Mouse (Mus musculus) macrophage (primary cell): Measurements from ENCODE around the gene Bbs4. TPM values are rescaled to one million over a fixed set of nuclear protein-coding genes. Genes with fewer than 3 reads are reported as not detected.

Source experiments
- H3K27ac ChIP-seq: fragments of 350-480 bp; formaldehyde crosslinking; 2 replicates; pipeline ENCODE4 v1.9.0; 2021
- H3K36me3 ChIP-seq: fragments of 350-480 bp; formaldehyde crosslinking; 2 replicates; pipeline ENCODE4 v1.9.0; 2021; ENCODE audit errors: inconsistent target
- H3K4me3 ChIP-seq: fragments of 350-480 bp; formaldehyde crosslinking; 2 replicates; pipeline ENCODE4 v1.9.0; 2021; ENCODE audit errors: inconsistent target
- H3K79me2 ChIP-seq: fragments of 350-480 bp; formaldehyde crosslinking; 2 replicates; pipeline ENCODE4 v1.9.0; 2021; ENCODE audit errors: inconsistent target
- WGBS: methylation state at CpG from one replicate; pipeline ENCODE4 v1.1.7; 2026; ENCODE audit warnings: inconsistent platforms; ENCODE audit not compliant: missing documents; 5-methylcytosine and 5-hydroxymethylcytosine counted together
- polyA plus RNA-seq: library from polyadenylated mRNA; stranded (reverse); fragments of 250-400 nt; gene quantifications from 3 replicates; pipeline ENCODE4 v1.2.4, GENCODE M21; 2018; ENCODE audit warnings: inconsistent platforms

Bbs4 gene
- polyA plus RNA-seq, 1 experiment from 2014 or later, result 6.2 TPM

GRCm38 (mm10) chr9:59336539-59336938, 16.8 kb downstream of the Bbs4 start:
- WGBS, result 81% methylated on average over 3 of the region's 3 CpGs
- H3K27ac ChIP-seq, result no peak overlapping the region
- no peak overlapping the region for H3K4me3 ChIP-seq
- H3K36me3 ChIP-seq, result peaks cover 2% of the 10 kb centered on the region
- no peaks in the 10 kb centered on the region for H3K79me2 ChIP-seq

GRCm38 (mm10) chr9:59330055-59330454, 23.3 kb downstream of the Bbs4 start:
- Histone ChIP-seq H3K27ac (no peak overlapping the region), H3K36me3 (peaks cover 9% of the 10 kb centered on the region), H3K79me2 (no peaks in the 10 kb centered on the region), H3K4me3 (no peak overlapping the region)
- WGBS, result 53% methylated on average over 5 of the region's 5 CpGs

DNA sequence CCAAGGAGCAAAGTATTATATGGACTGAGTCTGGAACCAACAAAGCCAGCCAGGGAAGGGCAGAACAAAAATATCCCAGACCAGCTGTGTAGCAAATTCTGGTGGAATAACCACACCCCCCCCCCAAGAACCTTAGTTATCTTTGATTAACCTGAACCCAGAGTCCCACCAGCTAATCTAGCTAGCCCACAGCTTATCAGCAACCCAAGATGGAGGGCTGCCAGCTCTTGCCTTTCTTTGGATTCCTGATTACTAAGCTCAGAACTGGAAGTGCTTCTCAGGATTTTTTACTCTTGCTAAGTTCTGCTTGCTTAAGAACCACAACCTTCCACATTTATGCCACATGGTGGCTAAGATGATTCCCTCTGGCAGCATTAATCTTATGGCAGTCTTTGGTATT, 29.0 kb downstream of the Bbs4 start:
- H3K36me3 ChIP-seq, result peaks cover 30% of the 10 kb centered on the region; the same call in 1 of the 2 replicates
- H3K79me2 ChIP-seq, result no peaks in the 10 kb centered on the region
- no peak overlapping the region for H3K27ac ChIP-seq
- H3K4me3 ChIP-seq, result no peak overlapping the region

DNA sequence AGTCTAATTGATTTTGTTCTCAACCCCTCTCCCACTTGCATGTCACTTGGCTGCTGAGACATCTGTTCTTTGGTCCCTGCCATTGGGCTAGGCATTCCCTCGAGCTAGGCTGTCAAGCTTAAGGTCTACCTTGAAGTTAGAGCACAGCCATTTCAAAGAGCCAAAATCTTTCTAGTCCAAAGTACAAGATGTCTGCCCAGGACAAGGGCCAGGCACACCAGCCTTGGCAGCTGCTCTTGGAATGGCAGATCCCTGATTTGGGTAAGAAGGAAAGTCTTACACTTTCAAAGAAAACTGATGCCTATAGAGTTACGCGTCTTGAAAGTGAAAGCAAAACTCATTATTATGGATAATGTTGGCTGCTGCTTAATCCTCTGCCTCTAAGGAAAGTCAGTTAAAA, 37.1 kb downstream of the Bbs4 start:
- Histone ChIP-seq H3K4me3 (no peak overlapping the region), H3K79me2 (no peaks in the 10 kb centered on the region), H3K27ac (no peak overlapping the region), H3K36me3 (peaks cover 25% of the 10 kb centered on the region; the same call in 1 of the 2 replicates)
- 80% methylated on average over 3 of the region's 3 CpGs for WGBS

- H3K27ac ChIP-seq, result no peak overlapping the region
- H3K36me3 ChIP-seq, result peaks cover 32% of the 10 kb centered on the region; the same call in 1 of the 2 replicates
- H3K79me2 ChIP-seq, result no peaks in the 10 kb centered on the region
- WGBS, result 85% methylated on average over 3 of the region's 3 CpGs
- no peak overlapping the region for H3K4me3 ChIP-seq
Measured at GRCm38 (mm10) chr9:59311284-59311670, 42.0 kb downstream of the Bbs4 start.

GRCm38 (mm10) chr9:59310582-59311283, 42.6 kb downstream of the Bbs4 start:
- Histone ChIP-seq H3K79me2 (no peaks in the 10 kb centered on the region), H3K27ac (no peak overlapping the region), H3K36me3 (peaks cover 32% of the 10 kb centered on the region; the same call in 1 of the 2 replicates), H3K4me3 (no peak overlapping the region)
- WGBS, result 95% methylated on average over 8 of the region's 8 CpGs

DNA sequence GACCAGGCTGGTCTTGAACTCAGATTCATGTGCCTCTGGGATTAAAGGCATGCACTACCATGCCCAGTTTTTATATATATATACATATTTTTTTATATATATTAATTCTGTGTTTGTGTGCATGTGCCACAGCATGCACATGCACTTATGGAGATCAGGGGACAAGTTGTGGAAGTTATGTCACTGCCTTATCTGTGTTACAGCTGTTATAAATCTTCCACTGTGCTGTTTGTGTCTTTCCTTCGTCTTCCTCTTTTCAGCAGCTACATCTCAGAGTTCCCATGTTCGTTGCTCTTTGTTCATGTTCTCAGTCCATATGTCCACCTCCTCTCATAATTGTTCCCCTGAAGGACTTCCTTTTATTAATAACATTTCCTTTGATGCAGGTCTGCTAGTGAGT, 45.4 kb downstream of the Bbs4 start:
- no peak overlapping the region for H3K27ac ChIP-seq
- H3K36me3 ChIP-seq, result peaks cover 19% of the 10 kb centered on the region; the same call in 1 of the 2 replicates
- 88% methylated on average over 2 of the region's 2 CpGs for WGBS
- H3K4me3 ChIP-seq, result no peak overlapping the region
- H3K79me2 ChIP-seq, result no peaks in the 10 kb centered on the region

DNA sequence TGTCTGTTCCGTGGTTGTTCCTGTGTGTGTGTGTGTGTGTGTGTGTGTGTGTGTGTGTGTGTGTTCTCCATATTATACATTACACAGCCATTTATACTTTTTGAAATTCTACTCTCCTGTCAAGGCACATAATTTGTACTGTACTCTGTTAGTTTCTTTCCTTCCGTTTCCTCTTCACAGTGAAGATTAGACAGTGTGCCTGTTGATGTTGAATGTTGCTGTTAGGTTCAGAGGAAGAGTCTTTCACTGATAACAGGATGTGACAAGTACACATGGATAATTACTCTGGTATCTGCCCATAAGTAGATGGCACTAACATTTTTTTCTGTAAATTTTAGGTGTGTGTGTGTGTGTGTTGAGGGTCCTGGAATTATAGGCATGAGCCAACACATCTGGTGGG, 56.9 kb downstream of the Bbs4 start:
- H3K4me3 ChIP-seq, result no peak overlapping the region
- H3K27ac ChIP-seq, result no peak overlapping the region
- H3K36me3 ChIP-seq, result peaks cover 6% of the 10 kb centered on the region
- WGBS, result 90% methylated on average over 1 of the region's 2 CpGs
- peaks cover 10% of the 10 kb centered on the region for H3K79me2 ChIP-seq

- Histone ChIP-seq H3K4me3 (peak overlapping the region; percentile 69), H3K79me2 (peaks cover 10% of the 10 kb centered on the region), H3K27ac (peak overlapping the region; percentile 40), H3K36me3 (no peaks in the 10 kb centered on the region)
- WGBS, result 40% methylated on average over 1 of the region's 3 CpGs
Measured at GRCm38 (mm10) chr9:59292493-59292875, 60.8 kb downstream of the Bbs4 start.

GRCm38 (mm10) chr9:59291688-59292492, 61.4 kb downstream of the Bbs4 start:
- peak overlapping the region; percentile 40 for H3K27ac ChIP-seq
- peak overlapping the region; percentile 69 for H3K4me3 ChIP-seq
- WGBS, result under 1% methylated on average over 49 of the region's 50 CpGs
- no peaks in the 10 kb centered on the region for H3K36me3 ChIP-seq
- H3K79me2 ChIP-seq, result peaks cover 10% of the 10 kb centered on the region

- Histone ChIP-seq H3K4me3 (peak within 1 kb of the TSS; percentile 69), H3K36me3 (no peaks in the 10 kb centered on the region), H3K27ac (peak within 1 kb of the TSS; percentile 40), H3K79me2 (peaks cover 10% of the 10 kb centered on the region)
- WGBS, result 1% methylated on average over 51 of the region's 58 CpGs
Measured at GRCm38 (mm10) chr9:59290957-59291687, 62.2 kb downstream of the Bbs4 start, which contains the start of gene Adpgk. Gene Adpgk (plus strand): TSS chr9:59291558.

DNA sequence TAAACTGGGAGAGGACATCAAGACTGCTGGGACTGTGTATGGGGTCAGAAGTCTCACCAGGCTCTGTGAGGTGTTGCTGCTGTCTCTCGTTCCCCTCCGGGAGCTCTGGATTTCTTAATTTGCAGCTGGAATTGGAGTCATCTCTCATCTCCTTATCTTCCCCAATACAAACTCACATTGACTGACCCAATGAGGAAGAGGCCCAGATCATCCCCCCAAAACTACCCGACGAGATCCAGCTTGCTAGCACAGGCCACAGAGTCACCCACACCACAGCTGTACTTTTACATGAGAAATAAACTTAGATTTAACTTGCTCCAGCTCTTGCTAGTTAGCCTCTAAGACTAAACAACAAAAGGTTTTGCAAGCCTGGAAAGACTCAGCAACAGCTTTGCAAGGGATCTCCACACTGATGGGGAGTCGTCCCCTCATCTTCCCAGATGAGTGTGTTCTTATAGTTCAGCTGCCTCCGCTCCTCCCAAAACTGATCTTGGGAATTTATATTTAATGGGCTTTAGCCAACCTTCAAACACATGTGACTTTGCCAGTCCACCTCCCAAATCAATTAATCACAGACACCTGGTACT, 63.7 kb downstream of the Bbs4 start:
- no peak overlapping the region for H3K4me3 ChIP-seq
- peaks cover 10% of the 10 kb centered on the region for H3K79me2 ChIP-seq
- H3K36me3 ChIP-seq, result no peaks in the 10 kb centered on the region
- 72% methylated on average over 6 of the region's 6 CpGs for WGBS
- no peak overlapping the region for H3K27ac ChIP-seq

GRCm38 (mm10) chr9:59288685-59289410, 64.5 kb downstream of the Bbs4 start:
- Histone ChIP-seq H3K27ac (no peak overlapping the region), H3K36me3 (no peaks in the 10 kb centered on the region), H3K79me2 (peaks cover 10% of the 10 kb centered on the region), H3K4me3 (no peak overlapping the region)
- 78% methylated on average over 3 of the region's 3 CpGs for WGBS

DNA sequence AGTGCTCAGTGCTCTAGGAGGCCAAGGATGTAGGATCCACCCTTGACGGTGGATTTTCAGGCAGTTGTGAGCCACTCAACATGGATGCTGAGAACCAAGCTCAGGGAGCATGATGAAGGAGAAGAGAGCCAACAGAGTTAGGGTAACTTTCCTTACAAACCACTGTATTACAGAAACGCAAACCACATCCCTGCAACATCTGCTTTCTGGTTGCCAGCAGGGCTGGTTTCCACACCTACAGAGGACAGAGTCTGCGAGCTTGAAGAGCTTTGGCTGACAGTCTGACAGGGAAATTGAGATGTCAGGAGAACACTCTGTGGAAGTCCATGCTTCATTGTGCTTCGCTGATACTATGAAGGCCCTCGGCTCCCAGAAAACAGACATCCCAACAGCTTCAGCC, 65.2 kb downstream of the Bbs4 start:
- 41% methylated on average over 5 of the region's 5 CpGs for WGBS
- Histone ChIP-seq H3K79me2 (peaks cover 6% of the 10 kb centered on the region), H3K4me3 (no peak overlapping the region), H3K36me3 (no peaks in the 10 kb centered on the region), H3K27ac (no peak overlapping the region)
